Mouse (Mus musculus) erythroblast, embryonic 14.5 days (primary cell): ENCODE measurements around the gene Nrxn3.

Experiments used
- GATA1 ChIP-seq: IDR thresholded peaks from 2 replicates; pipeline ENCODE4 v1.6.1; 2012; ENCODE audit warnings: low read length, inconsistent platforms, mixed read lengths
- TAL1 ChIP-seq: IDR thresholded peaks from 3 replicates; pipeline ENCODE4 v1.6.1; 2012; ENCODE audit warnings: low read length, inconsistent platforms, mixed read lengths

DNA sequence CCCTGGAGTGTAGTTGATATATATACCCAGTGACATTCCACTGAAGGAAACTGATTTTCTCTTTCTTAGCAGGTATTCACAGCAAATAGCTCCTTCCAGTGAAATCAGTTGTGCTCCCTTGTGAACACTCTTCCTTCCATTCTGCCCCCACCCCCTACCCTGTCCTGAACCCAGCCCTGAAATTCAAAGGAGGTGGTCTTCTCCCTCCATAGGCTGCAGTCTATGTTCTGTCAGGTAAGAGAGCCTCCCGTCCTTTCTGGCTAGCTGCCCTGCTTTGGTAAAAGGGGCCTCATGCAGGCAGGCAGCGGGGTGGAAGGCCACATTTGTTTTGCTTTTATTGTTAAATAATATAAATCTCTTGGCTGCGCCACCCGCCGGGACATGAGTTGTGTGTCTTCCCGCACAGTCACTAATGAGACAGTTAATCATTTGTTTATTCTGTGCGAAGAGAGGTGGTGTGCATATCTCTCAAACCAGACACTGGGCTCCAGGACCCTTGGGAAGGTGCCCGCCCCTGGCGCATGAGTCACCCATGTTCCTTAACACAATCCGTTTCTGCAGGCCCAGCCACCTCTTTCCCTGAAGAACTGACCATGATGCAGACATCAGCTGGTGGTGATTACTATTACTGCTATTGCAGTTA is 261.1 kb downstream of the Nrxn3 start:
- TF ChIP-seq GATA1, result no peak
- no peak for TF ChIP-seq TAL1
